Mouse (Mus musculus) testis, postnatal 14 days (tissue): ENCODE measurements around the gene Tbx1.

ENCODE experiments used
- DNase-seq: peaks from one replicate; pipeline ENCODE4 v3.0.0; 2021; ENCODE audit warnings: low spot score

Gene Tbx1

DNA sequence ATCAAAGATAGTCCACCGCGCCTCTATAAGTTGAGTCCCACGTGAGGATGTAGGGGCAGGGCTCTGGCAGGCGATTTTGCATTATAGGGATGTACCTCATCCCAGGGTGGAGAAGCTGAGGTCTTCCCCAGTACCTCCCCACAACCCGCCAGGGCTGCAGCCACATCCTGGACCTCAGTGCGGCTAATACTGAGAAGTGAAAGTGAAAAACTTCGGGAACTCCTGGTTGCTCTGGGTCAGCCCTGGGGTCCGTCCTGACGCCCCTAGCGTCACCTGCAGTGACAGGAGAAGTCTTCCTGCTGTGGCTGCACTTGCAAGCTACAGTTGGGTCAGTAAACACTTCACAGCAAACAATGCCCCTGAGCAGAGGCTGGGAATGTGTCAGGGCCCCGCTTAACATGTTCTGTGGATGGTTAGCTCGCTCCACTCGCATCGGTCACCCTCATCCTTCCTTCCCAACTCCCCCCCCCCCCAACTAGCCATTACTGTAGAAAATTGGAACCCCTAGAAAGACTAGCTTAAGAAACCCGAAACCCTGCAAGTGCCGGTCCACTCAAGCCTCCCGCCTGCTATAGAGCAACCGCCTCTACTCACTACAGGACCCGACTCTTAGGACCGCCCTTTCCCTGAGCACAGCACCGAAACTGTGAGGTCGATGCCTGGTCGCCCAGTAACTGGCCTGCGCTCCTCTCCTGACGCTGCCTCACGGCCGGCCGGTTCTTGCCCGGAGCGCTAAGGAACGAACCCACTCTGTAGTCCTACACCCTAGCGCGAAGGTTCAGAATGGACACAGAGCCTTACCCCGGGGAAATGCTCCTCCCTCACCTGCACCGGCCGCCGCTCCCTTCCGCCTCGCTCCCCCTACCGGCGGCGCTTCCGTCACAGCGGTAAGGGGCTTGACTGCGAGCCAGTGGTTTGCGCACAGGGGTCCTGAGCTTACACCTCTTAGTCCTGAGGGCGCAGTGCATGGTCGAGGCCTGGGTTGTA, at the start of gene Tbx1:
Gene Tbx1 (minus strand): TSS at position 868 of the 987 bp plus-strand sequence.
- DNase-seq, result peak; percentile 43

DNA sequence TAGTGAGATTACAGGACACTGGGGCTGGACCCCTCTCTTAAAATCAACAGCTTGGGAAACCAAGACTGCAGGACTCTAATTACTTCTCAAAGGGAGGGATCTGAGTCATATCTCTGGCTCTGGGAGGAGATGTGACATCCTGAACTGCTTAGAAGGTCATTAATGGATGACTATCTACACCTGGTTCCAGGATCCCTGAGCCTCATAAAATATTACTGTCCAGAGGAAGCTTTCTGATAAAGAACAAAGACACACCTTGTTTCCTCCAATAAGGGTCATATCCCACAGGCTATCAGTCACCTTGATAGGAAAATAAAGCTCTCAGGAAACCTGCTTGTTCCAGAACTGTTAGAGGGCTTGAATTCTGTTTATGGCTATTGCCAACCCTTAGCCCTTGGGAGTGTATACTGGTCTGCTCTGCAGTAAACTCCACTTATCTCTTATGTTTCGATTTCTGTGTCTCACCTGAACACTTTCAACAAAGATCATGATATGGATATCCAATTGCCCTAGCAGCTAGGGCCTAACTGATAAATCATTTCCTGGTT, 49.0 kb upstream of the Tbx1 start:
- DNase-seq, result no peak

DNA sequence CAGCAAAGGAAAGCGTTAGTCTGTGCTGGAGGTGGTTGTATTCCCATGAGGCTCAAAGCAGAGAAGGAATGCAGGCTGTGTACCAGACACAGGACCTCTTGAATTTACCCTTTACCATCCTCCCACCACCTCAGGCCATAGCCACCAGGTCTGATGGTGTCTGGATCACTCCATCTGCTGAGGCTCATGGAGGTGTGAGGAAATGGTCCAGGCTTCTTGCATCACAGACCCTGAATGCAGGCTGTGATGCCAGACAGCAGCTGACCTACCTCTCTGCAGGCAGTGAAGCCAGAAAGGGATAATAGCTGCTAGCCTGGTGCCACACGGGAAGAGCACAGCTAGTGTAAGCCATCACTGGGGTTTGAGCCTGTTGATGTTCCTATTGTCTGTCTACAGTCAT, 47.9 kb upstream of the Tbx1 start:
- DNase-seq, result no peak

DNA sequence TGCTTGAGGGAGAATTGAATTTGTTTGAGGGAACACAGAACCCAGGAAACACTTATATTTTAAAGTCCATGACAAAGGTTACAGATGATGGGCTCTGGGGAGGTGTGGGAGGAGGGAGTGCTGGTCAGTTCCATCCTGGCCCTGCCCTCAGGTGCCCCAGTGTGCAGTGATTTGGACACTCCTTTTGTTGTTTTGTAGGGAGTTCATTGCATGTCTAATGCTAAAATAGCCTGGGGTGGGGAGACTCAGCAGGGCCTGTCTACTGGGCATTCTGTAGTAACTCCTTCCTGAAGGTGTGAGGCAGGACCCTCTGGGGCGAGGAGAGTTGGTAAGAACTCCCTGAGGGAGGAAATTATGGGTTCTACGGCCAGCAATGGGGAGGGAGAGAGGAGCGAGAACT, 46.3 kb upstream of the Tbx1 start:
- no peak for DNase-seq

DNA sequence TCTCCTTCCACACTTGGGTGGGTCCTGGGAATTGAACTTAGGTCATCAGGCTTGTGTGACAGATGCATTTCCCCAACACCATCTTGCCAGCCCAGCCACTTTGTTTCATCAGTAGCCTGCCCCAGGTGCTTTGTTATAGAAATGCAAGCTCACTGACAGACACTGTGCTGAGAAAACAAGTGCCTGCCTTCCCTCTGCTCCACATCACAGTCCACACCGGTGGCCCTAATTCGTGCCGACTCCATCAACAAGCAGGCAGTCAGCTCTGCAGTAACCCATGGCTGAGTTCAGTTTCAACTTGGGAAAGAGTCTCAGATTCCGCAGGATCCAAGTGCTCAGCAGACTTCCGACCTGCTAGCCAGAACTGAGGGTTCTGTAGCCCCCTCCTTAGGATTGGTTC, 45.9 kb upstream of the Tbx1 start:
- no peak for DNase-seq

DNA sequence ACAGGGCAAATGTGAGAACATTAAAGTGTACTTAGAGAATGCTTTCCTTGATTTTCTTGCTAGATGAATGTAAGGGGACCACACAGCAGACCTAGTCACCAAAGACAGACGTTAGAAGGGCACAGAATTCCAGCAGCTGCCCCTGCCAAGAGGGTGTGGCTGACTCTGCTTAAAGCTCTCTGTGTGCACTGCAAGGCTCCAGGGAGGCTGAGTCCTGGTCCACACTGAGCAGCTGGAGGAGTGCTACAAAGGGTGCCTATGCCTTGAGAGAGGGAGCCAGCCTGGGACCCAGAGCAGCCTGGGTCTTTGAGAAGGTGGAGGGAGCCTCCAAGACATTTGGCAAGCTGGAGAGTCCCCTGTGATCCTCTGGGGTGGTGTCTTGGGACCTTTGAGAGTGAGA, 42.9 kb upstream of the Tbx1 start:
- no peak for DNase-seq

DNA sequence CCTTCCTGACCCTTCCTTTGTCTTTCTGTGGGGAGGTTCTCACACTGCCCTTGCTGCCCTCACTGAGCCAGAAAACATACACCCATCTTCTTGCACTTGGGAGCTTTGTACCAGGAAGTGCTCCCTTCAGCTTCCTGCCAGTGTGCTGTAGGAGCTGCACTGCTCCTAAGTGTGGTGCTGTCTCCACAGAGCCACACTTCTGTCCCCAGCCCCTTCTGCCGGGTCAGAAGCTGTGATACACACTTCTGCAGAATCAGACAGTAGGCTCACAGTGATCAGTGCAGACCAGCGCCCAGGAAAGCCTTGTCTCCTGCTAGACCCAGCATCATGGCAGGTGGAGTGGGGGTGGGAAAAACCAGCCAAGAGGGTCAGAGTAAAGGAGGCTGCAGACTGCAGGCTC, 42.3 kb upstream of the Tbx1 start:
- no peak for DNase-seq

DNA sequence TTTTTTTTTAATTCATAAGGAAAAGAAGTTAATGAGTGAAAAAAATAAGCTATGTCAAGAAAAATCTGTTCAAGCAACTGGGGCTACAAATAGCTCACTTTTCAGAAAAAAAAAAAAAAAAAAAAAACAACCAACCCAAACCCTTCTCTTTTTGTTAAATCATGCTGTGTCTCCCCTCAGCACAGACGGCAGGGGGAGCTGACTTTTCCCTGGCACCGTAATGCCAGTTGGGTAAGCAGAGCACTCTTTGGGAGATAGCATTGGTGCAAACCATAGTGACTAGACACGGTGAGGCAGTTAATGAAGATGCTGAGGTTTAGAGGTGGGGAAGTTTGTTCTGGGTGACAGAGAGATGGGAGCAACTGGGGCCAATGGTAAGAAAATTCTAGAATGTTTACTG, 41.6 kb upstream of the Tbx1 start:
- no peak for DNase-seq

DNA sequence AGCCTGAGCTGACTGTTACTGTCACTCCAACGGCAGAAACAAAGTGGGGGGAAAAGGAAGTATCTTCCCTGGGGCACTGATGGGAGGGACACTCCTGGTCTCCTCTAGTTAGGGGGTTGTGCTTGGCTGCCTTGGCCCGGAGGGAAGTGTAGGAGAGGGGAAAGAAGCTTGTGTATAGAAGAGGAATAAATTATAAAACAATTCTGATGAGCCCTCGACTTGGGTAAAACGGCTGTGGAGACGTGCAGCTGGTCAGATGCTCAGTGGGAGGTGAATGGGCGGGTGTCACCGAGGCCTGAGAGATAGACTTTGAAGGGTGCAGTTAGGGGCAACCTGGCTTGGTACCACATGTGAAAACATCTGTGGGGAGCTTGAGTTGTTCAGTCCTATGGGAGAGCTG, 40.7 kb upstream of the Tbx1 start:
- DNase-seq, result no peak

DNA sequence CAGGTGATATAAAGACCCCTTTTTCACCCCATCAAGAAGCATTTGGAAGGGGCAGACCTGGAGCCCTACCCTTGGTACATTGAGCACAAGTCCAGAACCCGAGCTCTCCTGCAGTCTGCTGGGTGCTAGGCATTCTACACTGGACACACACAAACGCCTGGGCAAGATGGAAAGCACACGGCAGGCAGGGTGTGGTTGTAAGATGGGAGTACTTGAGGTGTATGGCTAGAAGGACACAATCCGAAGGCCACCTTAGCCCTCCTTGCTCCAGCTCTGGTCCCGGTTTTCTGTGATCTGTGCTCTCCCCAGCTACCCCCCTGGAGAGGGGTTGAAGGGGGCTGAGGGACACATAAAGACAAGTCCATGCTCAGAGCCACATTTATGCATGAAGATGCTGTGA, 39.8 kb upstream of the Tbx1 start:
- no peak for DNase-seq

DNA sequence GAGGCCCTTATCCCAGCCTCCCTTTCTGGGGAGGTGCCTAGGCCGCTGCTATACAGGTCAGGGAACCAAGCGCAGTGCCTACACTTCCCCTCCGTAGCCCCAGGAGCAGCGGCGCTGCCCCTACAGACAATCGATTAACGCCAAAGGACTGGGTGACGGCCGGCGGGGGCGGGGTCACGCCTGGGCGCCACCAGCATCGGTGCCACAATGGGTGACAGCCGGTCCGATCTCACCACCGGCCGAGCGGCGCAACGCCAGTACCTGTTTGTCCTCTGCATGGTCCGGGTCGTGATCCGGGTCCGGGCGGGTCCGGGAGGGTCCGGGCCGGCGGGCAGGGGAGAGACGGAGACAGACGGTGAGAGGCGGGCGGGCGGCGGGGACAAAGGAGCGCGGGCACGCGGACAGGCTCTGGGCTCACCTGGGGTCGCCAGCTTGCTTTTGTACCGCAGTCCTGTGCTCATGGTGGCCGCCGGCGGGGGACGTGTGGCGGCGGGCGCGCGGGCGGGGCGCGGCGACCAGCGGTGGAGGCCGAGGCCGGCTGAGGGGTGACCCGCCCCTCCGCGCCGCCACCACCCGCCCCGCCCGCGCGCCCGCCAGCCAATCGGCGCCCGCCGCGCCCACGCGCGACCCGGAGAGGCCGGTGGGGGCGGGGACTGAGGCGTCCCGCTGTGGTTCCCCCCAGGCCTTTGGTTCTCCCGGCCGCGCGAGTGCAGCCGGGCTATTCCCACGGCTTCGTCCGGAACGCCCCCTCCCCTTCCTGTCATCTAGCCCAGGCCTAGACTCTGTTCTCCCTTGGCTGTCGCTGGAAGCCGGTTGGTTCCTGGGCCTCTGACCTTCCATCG, 39.1 kb upstream of the Tbx1 start, which contains the start of gene Sept5:
Gene Sept5 (minus strand): TSS at position 565 of the 842 bp plus-strand sequence.
- DNase-seq, result peak; percentile 51

DNA sequence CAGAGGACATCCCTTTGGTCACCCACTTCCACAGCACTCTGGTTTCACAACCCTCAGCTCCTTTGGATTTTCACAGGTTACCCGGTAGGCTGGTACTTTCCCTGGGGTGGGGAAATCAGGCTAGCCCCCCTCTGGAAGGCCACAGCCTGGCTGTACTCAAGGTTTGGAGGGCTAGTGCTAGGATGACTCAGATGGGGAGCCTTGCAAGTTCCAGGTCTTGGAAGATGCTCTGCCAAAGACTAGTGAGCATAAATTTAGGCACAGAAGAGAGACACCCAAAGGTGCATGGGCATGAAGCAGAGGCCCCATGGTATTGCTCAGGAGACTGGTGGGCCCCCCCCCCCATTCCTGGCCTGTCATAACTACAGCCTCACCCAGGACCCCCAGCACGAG, 38.5 kb upstream of the Tbx1 start:
- DNase-seq, result no peak

DNA sequence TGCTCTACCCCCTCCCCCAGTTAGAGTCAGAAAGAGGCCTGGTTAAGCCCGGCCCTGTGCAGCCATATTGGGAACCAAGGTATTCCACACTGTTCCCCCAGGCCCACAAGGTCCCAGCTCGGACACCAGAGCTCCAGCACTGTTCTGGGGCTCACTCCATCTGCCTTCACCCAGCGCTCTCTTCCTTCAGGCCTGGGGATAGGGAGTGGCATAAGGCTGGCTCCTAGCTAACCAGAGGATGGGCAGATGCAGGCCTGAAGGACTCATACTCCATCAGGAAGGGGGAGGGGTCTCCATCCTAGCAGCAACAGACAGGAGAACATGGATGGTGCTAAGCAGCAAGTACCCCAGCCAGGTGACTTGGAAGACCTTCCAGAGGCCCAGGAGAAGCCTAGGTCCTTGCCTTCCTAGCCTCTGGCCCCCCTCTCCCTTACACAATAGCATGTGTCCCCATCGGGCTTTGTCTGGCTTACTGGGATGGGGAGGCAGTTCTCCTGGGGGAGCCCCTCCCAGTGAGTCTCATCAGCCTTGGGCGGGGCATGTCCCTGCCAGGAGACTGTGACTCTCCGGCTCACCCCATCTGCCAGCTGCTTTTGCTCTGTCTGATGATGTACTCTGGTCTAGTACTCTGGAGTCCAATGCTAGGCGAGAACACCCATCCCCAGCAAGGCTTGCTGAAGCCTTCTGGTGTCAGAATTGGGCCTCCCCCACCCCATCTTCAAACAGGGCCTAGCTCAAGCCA, 37.9 kb upstream of the Tbx1 start:
- no peak for DNase-seq

DNA sequence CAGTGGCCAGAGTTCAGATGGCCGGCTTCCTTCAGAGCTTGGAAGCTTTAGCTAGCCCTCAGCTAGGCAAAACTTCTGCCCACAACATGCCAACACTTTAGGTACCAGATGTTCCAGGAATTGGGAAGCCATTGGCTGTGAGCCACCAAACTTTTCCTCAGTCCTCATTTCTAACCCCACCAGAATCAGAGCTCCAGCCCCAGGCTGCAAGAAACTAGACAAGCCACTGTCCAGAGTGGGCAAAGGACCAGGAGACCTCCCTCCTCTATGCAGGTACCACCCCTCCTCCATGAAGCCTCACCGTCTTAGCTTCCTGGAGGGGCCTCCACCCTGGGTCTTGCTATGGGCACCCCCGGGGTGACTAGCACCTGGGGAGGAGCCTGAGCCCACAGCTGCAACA, 36.7 kb upstream of the Tbx1 start:
- no peak for DNase-seq

DNA sequence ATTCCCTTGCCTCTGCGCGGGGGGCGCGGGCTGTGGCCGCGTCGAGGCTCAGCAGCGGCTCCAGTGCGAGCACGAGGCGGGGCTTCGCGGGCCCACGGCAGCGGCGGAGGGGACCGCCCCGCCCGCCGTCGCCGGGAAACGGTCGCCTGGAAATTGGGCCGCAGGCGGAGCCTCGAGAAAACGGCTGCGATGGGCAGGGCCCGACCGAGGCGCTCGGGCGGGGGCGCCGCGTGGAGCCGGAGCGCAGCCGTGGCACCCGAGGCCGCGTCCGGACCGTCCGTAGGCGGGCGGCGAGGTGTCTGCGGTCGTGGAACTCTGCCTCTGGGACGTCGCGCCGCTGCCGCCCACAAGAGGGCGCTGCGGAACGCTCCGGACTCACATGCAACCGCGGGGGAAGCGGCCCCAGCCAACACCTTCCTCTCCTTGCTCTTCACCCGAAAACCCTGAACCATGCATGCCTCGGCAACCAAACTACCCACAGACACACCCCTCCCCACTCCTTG, 36.0 kb upstream of the Tbx1 start, which contains the start of gene Gm49601:
Gene Gm49601 (minus strand): TSS at position 52 of the 503 bp plus-strand sequence.
- DNase-seq, result peak; percentile 83

DNA sequence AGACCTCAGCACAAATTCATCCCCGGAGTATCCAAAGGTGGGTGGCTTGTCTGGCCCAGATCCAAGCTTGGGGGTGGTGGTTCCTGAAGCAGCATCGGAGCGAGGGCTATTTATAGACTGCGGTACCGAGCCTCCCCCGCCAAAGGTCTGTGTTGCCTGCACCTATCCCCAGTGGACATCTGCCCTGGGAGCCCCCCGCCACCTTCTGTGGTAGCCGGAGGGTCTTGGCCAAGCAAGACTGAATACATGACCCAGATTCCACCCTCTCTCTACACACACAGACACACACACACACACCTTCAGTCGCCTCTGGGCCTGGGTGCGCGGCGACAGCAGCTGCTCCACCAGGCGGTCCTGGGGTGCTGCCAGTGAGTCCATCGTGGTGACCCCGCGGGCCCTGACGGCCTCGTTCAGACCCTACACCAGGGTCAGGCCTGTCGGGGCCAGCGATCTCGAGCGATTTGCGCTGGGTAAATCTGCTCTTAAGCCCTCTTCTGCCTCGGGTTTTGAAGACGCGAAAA, 35.4 kb upstream of the Tbx1 start:
- no peak for DNase-seq

DNA sequence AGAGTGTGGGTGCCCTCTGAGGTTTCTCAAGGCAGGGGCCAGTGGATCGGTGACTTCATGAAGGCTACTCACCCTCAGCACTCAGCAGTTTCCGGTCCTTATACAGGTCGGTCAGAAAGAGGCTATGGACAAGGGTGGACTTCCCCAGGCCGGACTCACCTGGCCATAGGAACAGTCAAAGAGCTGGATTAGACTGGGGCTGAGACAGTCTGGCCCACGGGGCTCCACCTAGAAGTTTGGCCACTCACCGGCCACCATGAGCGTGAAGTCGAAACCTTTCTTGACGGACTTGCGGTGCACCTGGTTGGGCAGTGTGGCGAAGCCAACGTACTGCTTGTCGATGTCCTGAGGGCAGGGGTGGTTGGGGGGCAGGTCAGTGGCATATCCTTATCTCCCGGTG, 34.6 kb upstream of the Tbx1 start:
- DNase-seq, result no peak

DNA sequence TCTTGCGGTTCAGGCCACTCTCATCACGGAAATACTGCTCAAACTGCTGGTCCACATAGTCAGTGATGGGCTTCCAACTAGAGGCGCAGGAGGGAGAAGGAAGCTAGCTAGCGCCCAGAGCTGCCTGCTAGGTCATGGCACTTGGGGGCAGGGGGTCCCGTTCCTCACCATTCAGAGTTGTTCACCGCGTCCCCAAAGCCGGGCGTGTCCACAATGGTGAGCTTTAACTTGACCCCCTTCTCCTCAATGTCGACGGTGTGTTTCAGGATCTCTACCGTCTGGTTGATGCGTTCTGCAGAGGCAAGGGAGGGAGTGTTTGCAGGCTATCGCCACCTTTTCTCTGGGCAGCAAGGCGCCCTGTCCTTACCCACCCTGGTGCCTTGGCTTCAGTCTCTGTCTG, 34.2 kb upstream of the Tbx1 start:
- no peak for DNase-seq

DNA sequence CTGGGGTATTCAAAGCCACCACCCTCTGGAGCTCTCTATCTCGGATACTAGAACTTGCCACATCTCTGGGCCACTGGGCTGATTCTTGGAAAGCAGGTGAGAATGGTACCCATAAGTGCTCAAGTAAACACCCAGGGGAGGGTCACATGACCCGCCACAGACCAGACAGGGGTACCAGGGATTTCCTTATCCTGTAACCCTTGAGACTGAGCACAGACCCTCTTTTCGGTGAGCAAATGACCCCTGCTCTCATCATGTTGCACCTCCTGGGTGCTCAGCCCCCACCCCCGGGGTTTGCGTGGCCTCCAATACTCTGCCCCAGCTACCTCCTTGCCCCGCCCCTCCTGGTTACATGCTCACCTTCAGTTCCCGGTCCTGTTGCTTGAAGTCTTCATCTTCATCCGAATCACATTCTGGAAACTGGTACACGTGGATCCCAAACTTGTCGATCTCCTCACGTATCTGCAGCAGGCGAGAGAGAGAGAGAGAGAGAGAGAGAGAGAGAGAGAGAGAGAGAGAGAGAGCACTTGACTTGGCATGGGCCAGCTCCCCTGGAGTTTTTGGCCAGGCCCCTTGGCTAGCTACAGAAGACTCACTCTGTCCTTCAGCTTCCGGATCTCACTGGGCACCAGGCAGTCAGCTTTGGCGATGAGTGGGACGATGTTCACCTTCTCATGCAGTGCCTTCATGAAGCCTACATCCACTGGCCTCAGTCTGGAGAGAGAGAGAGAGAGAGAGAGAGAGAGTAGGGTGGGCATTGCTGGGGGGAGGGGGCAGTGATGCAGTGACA, 33.5 kb upstream of the Tbx1 start:
- no peak for DNase-seq

DNA sequence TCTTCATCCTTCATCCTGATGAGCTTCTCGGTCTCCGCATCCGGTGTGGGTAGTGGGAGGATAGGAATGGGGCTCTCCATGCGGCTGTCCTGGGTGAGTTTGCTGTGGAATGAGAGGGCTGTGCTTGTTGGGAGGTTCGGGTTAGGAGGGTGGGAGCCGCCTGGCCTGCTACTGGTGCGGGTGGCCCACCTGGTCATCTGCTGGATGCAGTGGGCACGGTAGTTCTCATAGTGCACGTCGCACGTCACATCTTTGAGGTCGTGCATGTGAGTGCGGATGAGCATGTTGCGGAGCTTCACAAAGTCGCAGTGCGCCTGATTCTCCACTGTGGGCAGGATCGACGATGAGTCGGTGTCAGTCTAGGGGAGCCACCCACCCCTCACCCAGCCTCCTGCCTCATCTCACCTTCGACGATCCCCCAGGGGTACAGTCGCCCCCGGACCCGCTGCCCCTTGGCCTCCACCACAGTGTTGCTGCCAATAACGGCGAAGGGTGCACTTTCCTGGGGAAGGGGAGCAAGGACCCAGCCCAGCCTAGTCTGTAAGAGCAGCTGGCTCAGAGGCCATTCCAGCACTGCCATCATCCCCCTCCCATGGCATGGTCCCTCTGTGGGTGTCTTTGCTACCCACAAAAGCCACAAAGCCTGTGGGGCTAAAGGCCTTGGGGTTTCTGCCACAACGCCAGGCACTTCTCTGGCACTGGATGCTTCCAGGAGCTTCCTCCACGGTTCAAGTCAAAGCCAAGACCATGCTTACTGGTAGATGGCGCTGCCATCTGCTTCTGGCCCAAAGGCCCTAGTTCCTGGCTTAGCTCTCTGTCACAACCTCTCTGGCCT, 32.7 kb upstream of the Tbx1 start:
- DNase-seq, result no peak
